Mouse (Mus musculus) adrenal gland (tissue): ENCODE measurements around the gene Nisch.

Experiments
- intact Hi-C: fragments of 180-260 bp; cut with DNase I; formaldehyde crosslinking; loops from one replicate; pipeline ENCODE4 v1.15.1; 2025

Gene Nisch

GRCm38 (mm10) chr14:31194441-31194840, 22.3 kb downstream of the Nisch start:
- intact Hi-C loops, result loop anchor here (10.0 kb wide), 1 partner anchor 170 kb away; no protein-coding TSS in a partner anchor

- intact Hi-C loops, result loop anchor here (10.0 kb wide), 1 partner anchor 169 kb away; no protein-coding TSS in a partner anchor
Measured at GRCm38 (mm10) chr14:31193791-31194190, 23.0 kb downstream of the Nisch start.

- intact Hi-C loops, result loop anchor here (10.0 kb wide), 1 partner anchor 167 kb away; no protein-coding TSS in a partner anchor
Measured at GRCm38 (mm10) chr14:31191936-31192335, 24.8 kb downstream of the Nisch start.

GRCm38 (mm10) chr14:31189348-31189747, 27.4 kb downstream of the Nisch start:
- intact Hi-C loops, result no loop called here

DNA sequence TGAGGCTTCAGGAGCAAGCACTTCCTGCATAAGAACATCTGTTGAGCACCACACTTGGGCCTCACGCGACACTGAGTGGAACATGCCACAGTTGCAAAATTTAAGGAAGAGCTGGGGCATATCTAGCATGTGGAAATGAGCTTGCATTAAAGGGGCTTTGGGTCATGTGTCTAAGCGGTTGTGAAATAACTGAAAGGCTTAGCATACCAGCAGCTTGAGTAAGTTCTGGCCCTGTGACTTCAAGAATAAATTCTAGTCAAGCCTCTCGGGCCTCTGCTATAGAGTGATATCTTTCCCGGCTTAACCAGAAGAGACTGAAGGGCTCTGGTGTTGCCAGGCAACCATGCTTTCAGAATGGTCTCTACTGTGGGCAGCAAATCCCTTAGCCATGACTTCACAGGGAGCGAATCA, 28.0 kb downstream of the Nisch start:
- intact Hi-C loops, result no loop called here

DNA sequence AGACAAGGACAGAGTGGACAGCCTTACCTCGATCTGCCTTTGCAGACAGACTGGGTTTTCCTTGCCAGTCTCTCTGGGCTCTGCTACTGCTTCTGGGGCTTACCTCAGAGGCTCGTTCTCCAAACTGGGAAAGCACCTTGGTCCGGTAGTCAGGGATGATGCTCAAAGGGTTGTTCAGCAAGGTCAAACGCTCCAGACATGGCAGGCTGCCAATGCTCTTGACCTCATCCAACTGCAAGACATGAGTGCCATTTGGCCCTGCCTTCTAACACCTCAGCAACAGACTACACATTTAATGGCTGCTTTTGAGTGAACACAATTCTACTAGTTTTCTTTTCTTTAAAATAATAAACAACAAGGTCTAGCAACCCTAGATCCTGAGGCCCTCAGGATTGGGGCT, 30.1 kb downstream of the Nisch start:
- intact Hi-C loops, result no loop called here

DNA sequence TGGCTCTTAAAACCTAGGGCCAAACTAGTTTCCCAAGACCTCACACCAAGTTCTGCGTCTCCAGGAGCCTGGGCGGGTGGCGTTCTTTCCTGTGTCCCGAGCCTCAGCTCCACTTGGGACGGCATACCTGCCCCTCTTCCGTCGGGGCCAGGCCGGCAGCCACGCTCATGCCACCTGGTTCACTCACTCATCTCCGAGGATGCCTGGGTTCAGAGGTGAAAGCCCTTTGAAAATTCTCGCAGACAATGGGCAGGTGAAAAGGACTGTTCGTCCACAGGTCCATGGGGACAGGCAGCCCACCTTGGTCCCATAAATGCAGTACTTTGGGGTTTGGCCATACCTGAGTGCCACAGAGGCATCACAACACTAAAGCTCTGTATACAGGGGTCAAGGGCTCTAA, 32.6 kb downstream of the Nisch start:
- intact Hi-C loops, result loop anchor here (5.0 kb wide), 1 partner anchor 52 kb away; the partner anchor contains the start of gene Nt5dc2

- intact Hi-C loops, result loop anchor here (5.0 kb wide), 1 partner anchor 51 kb away; the partner anchor contains the start of gene Nt5dc2
Measured at GRCm38 (mm10) chr14:31183541-31183940, 33.2 kb downstream of the Nisch start.

DNA sequence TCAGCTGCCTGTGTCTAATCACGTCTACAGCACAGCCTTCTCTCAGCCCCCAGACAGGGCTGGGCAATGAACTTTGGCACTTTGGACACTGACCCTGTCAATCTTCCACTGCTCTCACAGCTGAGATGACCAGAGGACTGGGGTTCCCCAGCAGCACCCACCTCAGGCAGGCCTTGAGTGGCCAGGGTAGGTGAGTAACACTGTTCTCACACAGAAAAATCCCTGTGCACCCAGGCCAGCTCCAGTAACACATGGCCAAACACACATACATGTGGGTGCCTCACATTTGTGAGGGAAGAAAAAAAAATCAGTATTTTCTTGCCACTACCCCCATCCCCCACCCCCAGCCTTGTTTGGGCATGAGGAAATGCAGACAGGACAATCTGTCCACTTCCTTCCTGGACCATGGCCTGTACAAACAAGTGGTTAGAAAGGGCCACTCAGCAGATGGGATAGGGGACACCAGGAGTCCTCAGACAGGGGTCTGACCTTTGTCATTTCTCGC, 33.9 kb downstream of the Nisch start:
- intact Hi-C loops, result loop anchor here (5.0 kb wide), 1 partner anchor 51 kb away; the partner anchor contains the start of gene Nt5dc2

DNA sequence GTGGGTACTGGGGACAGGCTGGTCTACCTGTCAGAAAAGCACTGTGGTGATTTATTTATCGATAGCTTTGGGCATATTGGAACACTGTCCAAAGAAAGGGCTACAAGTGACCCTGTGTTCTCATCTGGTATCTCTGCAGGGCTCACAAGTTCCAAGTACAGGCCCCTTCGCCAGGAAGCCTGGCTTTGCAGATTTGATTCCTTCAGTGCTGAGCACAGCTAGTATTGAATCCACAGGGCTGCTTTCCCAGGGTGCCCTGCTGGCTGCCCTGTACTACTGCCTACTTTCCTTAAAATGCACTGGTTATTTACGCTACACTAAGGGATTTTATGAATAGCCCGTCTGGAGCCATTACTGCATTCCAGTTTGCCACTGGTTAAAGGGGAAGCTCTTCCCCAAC, 35.2 kb downstream of the Nisch start:
- intact Hi-C loops, result loop anchor here (5.0 kb wide), 1 partner anchor 49 kb away; the partner anchor contains the start of gene Nt5dc2

DNA sequence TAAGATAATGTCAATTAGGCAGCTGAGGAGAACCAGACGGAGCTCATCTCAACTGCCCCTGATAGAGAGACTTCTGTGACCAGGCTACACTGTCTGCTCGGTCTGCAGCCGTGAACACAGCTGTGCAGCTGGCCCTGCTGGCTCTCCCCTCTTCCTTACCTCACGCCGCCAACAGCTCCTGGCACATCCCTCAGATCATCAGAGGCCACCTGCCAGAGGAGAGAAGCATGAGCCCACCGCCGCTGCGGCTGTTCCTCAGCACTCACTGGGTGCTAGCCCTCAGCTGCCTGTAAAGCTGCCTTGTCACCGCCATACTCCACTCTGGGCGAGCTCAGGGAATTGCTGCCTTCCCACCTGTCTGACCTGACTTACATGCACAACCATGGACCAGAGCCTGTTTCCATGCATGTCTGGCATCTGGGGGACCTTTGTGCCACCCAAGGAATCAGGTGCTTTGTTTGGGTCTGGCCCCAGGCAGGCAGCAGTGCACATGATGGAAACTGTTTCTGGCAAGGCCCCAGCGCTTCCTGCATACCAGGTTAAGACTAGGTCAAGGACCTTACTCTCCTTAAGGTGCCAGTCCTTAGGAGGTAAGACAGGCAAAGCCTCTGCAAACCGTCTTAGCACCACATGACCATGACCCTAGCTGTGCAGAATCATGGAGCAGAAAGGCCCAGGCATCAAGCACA, 36.9 kb downstream of the Nisch start:
- intact Hi-C loops, result loop anchor here (5.0 kb wide), 1 partner anchor 48 kb away; the partner anchor contains the start of gene Nt5dc2

DNA sequence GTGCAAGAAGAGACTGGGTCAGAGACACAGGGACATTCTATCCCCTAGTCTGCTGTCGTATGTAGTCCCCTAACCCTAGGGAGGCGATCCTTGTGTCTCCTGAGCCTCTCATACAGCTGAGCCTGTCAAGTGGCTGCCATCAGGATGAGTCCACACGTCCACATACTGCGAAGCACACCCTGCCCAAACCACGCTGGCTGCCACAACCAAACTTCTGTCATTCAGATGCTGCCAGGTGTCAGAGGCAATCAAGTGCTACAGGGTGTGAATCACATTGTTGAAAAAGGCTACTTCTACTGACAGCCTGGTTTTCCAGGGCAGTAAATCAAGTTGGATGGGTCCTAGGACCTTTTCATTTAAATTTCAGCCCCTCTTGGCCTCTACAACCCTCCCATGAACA, 39.0 kb downstream of the Nisch start:
- intact Hi-C loops, result no loop called here

- intact Hi-C loops, result no loop called here
Measured at GRCm38 (mm10) chr14:31177287-31177686, 39.5 kb downstream of the Nisch start.

- intact Hi-C loops, result no loop called here
Measured at GRCm38 (mm10) chr14:31173537-31173936, 43.2 kb downstream of the Nisch start.

DNA sequence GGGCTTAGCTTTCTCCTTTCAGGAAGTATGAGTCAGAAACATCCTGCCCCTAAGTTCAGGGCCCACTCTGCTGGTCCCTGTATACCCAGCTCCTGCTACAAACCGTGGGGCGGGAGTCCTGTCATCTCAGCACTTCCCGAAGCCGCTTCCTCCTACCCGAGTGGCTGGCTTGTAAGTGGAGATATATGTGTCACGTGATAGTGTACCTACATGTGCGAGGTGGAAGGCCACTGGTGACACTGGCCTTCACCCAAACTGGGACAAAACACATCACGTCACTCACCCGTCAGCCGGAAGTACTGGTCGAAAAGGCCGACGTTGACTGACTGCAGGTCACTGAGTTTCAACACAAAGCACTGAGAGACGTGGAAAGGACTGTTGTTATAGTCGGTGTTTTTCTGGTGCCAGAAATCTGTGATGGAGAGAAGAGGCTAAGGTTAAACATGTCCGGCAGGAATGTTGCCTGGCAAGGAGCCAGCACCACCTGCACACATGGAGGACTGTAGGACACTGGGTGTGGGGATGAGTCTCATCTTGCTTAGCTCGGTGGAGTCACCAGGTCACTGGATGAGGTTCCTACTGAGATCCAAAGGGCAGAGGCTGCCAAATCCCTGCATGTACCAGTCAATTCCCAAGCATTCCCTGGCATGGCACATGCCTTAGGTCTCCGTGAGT, 43.8 kb downstream of the Nisch start:
- intact Hi-C loops, result no loop called here

DNA sequence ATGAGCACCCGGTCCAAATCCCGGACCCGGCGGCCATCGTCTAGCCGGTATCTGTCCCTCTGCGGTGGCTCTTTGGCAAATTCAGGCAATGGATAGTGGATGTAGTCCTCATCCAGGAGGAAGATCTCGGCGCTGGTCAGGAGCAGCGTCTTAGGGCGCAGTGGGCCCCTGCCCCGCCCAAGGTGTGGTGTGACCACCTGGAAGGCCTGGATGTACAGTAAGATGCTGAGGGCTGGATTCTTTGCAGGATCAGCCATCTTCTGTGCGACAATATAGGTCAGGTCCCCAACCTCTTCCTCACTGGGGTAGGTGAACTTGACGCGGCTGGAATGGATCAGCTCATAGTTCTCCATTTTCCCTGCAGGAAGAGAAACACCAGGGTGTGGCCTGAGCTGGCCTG, 44.9 kb downstream of the Nisch start:
- intact Hi-C loops, result no loop called here

- intact Hi-C loops, result no loop called here
Measured at GRCm38 (mm10) chr14:31171386-31171785, 45.4 kb downstream of the Nisch start.

GRCm38 (mm10) chr14:31170963-31171362, 45.8 kb downstream of the Nisch start:
- intact Hi-C loops, result no loop called here

GRCm38 (mm10) chr14:31169508-31169907, 47.2 kb downstream of the Nisch start:
- intact Hi-C loops, result no loop called here

- intact Hi-C loops, result no loop called here
Measured at GRCm38 (mm10) chr14:31168425-31168824, 48.3 kb downstream of the Nisch start, which contains the start of gene Stab1. TSS of gene Stab1 (minus strand) at chr14:31168641.

DNA sequence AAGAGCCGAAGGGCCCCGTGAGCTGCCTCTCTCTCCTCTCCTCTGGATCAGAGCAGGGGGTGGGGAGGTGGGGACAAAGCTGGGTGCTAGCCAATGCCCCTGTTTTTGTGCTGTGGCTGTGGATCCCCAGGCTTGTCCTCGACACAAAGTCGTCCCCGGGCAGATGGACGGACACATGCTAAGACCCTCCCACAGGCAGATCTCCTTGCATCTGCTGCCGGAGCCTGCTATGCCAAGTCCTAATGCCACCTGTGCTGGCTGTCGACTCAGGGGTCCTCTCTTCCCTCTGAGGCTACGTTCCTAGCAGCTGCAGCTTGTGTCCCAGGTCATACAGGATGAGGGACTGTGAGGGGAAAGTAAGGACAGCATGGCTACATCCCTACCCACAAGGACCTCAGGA, 49.9 kb downstream of the Nisch start:
- intact Hi-C loops, result no loop called here

GRCm38 (mm10) chr14:31165991-31166630, 50.6 kb downstream of the Nisch start:
- intact Hi-C loops, result no loop called here
